8 mouse cellular contexts compared by ENCODE assay signal in the genomic region with DNA sequence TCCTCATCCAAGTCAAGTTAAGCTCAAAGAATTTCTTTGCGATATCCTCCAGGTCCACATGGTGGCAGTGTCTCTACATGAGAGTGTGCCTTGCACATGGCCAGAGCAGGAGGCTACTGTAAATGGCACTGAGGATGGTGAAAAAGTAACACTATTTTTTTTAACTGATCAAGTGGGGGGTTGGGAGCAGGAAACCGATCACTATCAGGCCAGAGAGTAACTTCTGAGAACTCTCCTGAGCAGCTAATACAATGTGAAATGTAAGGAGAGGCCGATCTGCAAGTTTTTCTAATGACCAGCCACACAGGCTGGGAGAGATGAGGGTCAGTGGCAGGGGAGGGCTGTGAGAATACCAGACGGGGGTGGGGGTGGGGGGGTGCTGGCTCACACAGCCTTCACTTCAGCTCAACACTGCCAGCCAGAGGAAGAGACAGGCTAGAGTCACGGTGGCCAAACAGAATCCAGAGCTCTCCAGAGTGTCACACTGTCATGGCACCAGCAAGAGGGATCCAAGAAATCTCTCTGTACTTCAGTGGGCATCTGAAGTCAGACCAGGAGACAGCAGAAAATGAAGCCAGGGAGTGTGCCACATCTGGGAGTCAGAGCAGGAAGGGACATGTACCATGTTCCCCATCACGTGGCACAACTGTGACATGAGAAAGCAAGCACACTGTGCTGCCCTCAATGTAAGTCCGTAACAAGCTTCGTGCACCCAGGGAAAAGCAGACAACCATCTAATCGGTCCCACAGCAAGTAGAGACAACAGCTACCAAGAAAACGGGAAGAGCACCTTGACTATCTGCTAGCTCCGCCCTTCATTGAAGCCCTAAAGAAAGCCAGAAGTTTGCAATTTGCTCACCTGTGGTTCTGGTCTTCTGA.
A peak's percentile ranks its signal among the peaks of the same experiment; 100 is the strongest.
DNase-seq lines count a peak whose midpoint lies in the region; ATAC-seq and TF ChIP-seq lines count a peak whose summit lies in the region.

No protein-coding gene starts in this region.

- intact Hi-C loops in left cerebral cortex, postnatal 14 days (cut with DNase I): loop anchor here (2.0 to 5.0 kb wide), 3 partner anchors 275 to 384 kb away; no protein-coding TSS in a partner anchor

- peak; percentile 85 for ATAC-seq in inflammation-experienced regulatory T-cells, adult 6 months

- no peaks in the 10 kb centered on the region for H3K27me3 ChIP-seq in spleen, adult 2 months (ENCODE audit: control insufficient read depth, insufficient read depth, low read length)
- H3K27me3 ChIP-seq in midbrain, embryonic 10.5 days (ENCODE audit: low read depth, poor library complexity, severe bottlenecking): no peaks in the 10 kb centered on the region

- no peaks in the 10 kb centered on the region for H3K9me3 ChIP-seq in midbrain, embryonic 10.5 days (replicated peaks)

- 37% methylated on average over 11 of the region's 11 CpGs for WGBS in spleen, adult 2 months
- 44% methylated on average over 11 of the region's 11 CpGs for WGBS in midbrain, embryonic 10.5 days

- H3K27ac ChIP-seq in spleen, adult 2 months (ENCODE audit: insufficient read depth, low read length): no peak overlapping the region
- H3K27ac ChIP-seq in midbrain, embryonic 10.5 days (replicated peaks): peak overlapping the region; percentile 23; the same call in 1 of the 2 replicates

- H3K4me3 ChIP-seq in spleen, adult 2 months (ENCODE audit: extremely low read depth, insufficient read depth, insufficient read length): no peak overlapping the region
- no peak overlapping the region for H3K4me3 ChIP-seq in midbrain, embryonic 10.5 days

- peaks cover 10% of the 10 kb centered on the region; the same call in 1 of the 2 replicates for H3K4me1 ChIP-seq in spleen, adult 2 months (ENCODE audit: control insufficient read depth, insufficient read depth, insufficient read length)
- H3K4me1 ChIP-seq in midbrain, embryonic 10.5 days: peaks cover 27% of the 10 kb centered on the region

- TF ChIP-seq POLR2A in spleen, adult 2 months (IDR thresholded peaks at IDR 0.05; ENCODE audit: low read depth, low read length): no peak

- peak; percentile 65; the same call in 1 of the 2 replicates for TF ChIP-seq CTCF in spleen, adult 2 months (IDR thresholded peaks at IDR 0.05; ENCODE audit: extremely low read depth, insufficient read depth, insufficient read length, insufficient replicate concordance)

- H3K36me3 ChIP-seq in spleen, adult 2 months (ENCODE audit: control insufficient read depth, insufficient read depth, low read length): no peaks in the 10 kb centered on the region
- H3K36me3 ChIP-seq in midbrain, embryonic 10.5 days: no peaks in the 10 kb centered on the region

- DNase-seq in spleen, adult 2 months (ENCODE audit: low read depth in 1 of 2, low spot score in 2 of 2): peak; percentile 42 to 60
- no peak for DNase-seq in spleen, adult 12 weeks (ENCODE audit: low spot score)
- peak; percentile 68 to 85 for DNase-seq in cerebellum, postnatal 36 days
- DNase-seq in gastrocnemius, adult 8-10 months (ENCODE audit: low spot score in 2 of 2): peak; percentile 41 to 56
- peak; percentile 86 to 87 for DNase-seq in left cerebral cortex, postnatal 14 days (ENCODE audit: low spot score in 2 of 2)
- peak; percentile 51 for DNase-seq in midbrain, embryonic 10.5 days (ENCODE audit: low spot score)
- peak; percentile 62 for DNase-seq in skeletal muscle tissue, adult 2 months (ENCODE audit: low read depth, low spot score)
